Mouse (Mus musculus) forebrain, postnatal 0 days (tissue): ENCODE measurements around the gene Rab44. TPM values are rescaled to one million over a fixed set of nuclear protein-coding genes. Genes with fewer than 3 reads are reported as not detected.

Source experiments
- ATAC-seq: fragments of 200-750 bp; cut with Nextera tagmentation; 2 replicates; pipeline ENCODE4 v1.8.0; 2017; ENCODE audit warnings: mild to moderate bottlenecking, moderate library complexity
- DNase-seq: peaks from one replicate; pipeline ENCODE4 v3.0.0-alpha.2; 2015
- H3K27ac ChIP-seq: fragments of 300-500 bp; sonication (generic); 2 replicates; pipeline ENCODE4 v1.5.1; 2014; ENCODE audit warnings: low read depth, mild to moderate bottlenecking, antibody characterized with exemption, low read length, moderate library complexity, mixed read lengths
- H3K27me3 ChIP-seq: fragments of 300-500 bp; sonication (generic); 2 replicates; pipeline ENCODE4 v1.6.1; 2014; ENCODE audit warnings: mild to moderate bottlenecking, low read length, mixed read lengths; ENCODE audit not compliant: insufficient read depth
- H3K36me3 ChIP-seq: fragments of 300-500 bp; sonication (generic); 2 replicates; pipeline ENCODE4 v1.6.1; 2014; ENCODE audit warnings: mild to moderate bottlenecking, moderate library complexity; ENCODE audit not compliant: insufficient read depth
- H3K4me1 ChIP-seq: fragments of 300-500 bp; sonication (generic); 2 replicates; pipeline ENCODE4 v1.6.1; 2014; ENCODE audit warnings: antibody characterized with exemption; ENCODE audit not compliant: insufficient read depth
- H3K4me2 ChIP-seq: fragments of 300-500 bp; sonication (generic); 2 replicates; pipeline ENCODE4 v1.6.1; 2014; ENCODE audit warnings: low read depth, mild to moderate bottlenecking, moderate library complexity
- H3K4me3 ChIP-seq: fragments of 300-500 bp; sonication (generic); 2 replicates; pipeline ENCODE4 v1.5.1; 2014; ENCODE audit warnings: low read depth, low read length, mixed read lengths
- H3K9ac ChIP-seq: fragments of 300-500 bp; sonication (generic); 2 replicates; pipeline ENCODE4 v1.6.1; 2014; ENCODE audit warnings: mild to moderate bottlenecking
- H3K9me3 ChIP-seq: fragments of 300-500 bp; sonication (generic); 2 replicates; pipeline ENCODE4 v1.6.1; 2016; ENCODE audit warnings: low read length
- CTCF ChIP-seq: sonication (generic); IDR thresholded peaks from 2 replicates; pipeline ENCODE4 v1.5.1; 2016; ENCODE audit warnings: antibody characterized with exemption, control low read depth, low read depth
- WGBS: fragments of 180-500 bp; shearing (Covaris S2); extraction: QIAGEN DNeasy Blood & Tissue Kit; methylation state at CpG from one replicate; pipeline ENCODE4 v1.1.7; 2014; 5-methylcytosine and 5-hydroxymethylcytosine counted together
- polyA plus RNA-seq: library from polyadenylated mRNA; unstranded; fragments of >200 nt; fragmentation: Nextera tagmentation; extraction: Ambion mirVana; gene quantifications from 2 replicates; pipeline ENCODE4 v1.2.1, GENCODE M21; 2015
- total RNA-seq: library from RNA; depleted of rRNA; stranded (reverse); fragments of >200 nt; gene quantifications from 2 replicates; pipeline ENCODE4 v1.2.3, GENCODE M21; 2014

The Rab44 gene
- total and polyA plus RNA-seq, 2 experiments from 2014 or later: not detected

DNA sequence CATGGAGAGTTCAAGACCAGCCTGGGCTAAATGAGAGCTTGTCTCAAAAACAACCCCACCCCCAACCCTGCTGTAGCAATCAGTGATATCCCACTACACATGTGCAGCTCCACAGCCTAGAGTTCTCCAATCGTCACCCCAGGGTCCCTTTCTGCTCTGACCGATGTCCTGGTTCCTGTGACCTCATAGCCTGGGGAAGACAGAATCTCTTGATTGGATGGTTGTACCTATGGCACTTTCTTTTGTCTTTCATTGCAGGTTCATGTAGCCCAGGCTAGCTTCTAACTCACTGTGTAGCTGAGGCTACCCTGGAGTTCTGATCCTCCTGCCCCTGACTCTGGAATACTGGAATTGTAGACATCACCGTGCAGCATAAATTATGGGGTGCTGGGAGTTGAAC lies 12.6 kb downstream of the Rab44 start:
- no peaks in the 10 kb centered on the region for H3K9me3 ChIP-seq
- no peak overlapping the region for H3K4me3 ChIP-seq
- no peaks in the 10 kb centered on the region for H3K36me3 ChIP-seq
- no peak overlapping the region for H3K27ac ChIP-seq
- 95% methylated on average over 3 of the region's 3 CpGs for WGBS
- H3K4me1 ChIP-seq: no peaks in the 10 kb centered on the region
- TF ChIP-seq CTCF: no peak
- DNase-seq (no peak), ATAC-seq (no peak)
- no peak overlapping the region for H3K4me2 ChIP-seq
- no peak overlapping the region for H3K9ac ChIP-seq
- H3K27me3 ChIP-seq: no peaks in the 10 kb centered on the region

DNA sequence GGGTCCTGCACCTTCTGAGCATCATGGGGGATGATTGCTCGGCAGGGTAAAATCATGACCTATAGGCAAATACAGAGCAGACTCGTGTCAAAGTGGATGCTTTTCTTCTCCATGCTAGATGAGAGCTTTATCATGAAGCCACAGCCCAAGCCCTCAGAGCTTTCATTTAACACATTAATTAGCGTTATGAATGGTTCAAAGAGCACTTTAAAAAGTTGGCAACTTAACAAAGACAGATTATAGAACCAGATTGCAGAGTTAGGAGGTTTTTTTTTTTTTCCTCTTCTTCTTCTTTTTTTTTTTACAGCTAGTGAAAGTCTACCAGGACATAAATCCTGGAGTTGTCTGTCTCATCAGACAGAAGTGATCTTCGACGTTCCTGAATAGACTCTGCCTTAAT lies 15.4 kb downstream of the Rab44 start:
- H3K4me1 ChIP-seq: no peaks in the 10 kb centered on the region
- ATAC-seq: no peak
- no peak overlapping the region for H3K9ac ChIP-seq
- no peak for TF ChIP-seq CTCF
- H3K4me2 ChIP-seq: no peak overlapping the region
- H3K4me3 ChIP-seq: no peak overlapping the region
- DNase-seq: no peak
- no peaks in the 10 kb centered on the region for H3K27me3 ChIP-seq
- no peaks in the 10 kb centered on the region for H3K36me3 ChIP-seq
- 17% methylated on average over 5 of the region's 5 CpGs for WGBS
- H3K27ac ChIP-seq: no peak overlapping the region
- no peaks in the 10 kb centered on the region for H3K9me3 ChIP-seq

DNA sequence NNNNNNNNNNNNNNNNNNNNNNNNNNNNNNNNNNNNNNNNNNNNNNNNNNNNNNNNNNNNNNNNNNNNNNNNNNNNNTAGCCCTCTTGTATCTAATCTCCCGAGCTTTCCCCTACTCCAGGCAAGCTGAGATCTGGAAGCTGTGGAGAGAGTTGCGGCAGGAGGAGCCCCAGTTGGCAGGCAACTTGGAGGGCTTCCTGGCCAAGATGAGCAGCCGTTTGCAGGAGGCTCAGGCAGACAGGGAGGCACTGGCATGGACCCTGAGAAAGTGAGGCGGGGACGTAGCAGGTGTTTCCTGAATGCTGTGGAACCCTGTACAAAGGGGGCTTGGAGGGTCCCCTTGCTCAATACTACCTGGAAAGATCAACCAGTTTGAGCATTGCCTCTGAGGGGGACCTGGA lies 21.1 kb downstream of the Rab44 start:
- no peak overlapping the region for H3K9ac ChIP-seq
- TF ChIP-seq CTCF: no peak
- H3K4me2 ChIP-seq: no peak overlapping the region
- H3K27ac ChIP-seq: no peak overlapping the region
- no peak overlapping the region for H3K4me3 ChIP-seq
- no peaks in the 10 kb centered on the region for H3K36me3 ChIP-seq
- ATAC-seq: no peak
- H3K9me3 ChIP-seq: no peaks in the 10 kb centered on the region
- no peaks in the 10 kb centered on the region for H3K27me3 ChIP-seq
- H3K4me1 ChIP-seq: no peaks in the 10 kb centered on the region
- peak; percentile 49 for DNase-seq
- WGBS: 59% methylated on average over 5 of the region's 5 CpGs

DNA sequence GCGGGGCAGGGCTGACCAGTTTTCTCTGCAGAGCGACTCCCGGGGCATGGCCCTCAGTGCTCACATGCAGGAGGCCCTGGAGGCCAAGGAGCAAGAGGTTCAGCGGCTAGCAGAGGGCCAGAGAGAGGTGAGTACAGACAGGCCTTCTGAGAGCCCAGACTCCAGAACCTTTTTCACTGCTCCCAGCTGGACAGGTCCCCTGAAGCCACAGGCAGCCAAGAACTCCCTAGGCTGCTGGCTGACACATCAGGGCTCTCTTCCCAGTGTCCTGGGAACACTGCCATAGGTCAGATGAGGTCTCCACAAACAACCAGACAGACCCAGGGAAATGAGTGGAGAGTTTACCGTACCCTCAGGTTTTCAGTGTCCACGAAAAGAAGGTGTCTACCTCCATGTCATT lies 22.3 kb downstream of the Rab44 start:
- Histone ChIP-seq H3K9ac (no peak overlapping the region), H3K9me3 (no peaks in the 10 kb centered on the region), H3K27ac (no peak overlapping the region), H3K4me2 (no peak overlapping the region), H3K27me3 (no peaks in the 10 kb centered on the region), H3K36me3 (no peaks in the 10 kb centered on the region), H3K4me3 (no peak overlapping the region), H3K4me1 (no peaks in the 10 kb centered on the region)
- DNase-seq (no peak), ATAC-seq (no peak)
- WGBS: 66% methylated on average over 6 of the region's 6 CpGs
- TF ChIP-seq CTCF: no peak

DNA sequence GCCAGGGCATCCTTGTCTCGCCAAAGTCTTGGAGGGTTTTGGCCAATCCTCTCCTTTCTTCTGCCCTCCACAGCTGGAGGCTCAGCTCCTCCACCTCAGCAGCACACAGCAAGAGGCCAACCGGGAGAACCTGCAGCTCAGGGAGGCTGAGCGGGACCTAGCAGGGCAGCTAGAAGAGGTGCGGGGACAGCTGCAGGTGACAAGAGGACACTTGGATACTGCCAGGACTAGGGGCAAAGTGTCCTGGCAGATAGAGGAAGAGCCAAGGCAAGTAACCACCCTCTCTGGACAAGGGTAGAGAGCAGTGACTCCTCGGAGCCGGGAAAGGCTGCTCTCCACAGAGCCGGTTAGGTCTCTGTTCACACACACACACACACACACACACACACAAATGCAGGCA lies 24.0 kb downstream of the Rab44 start:
- no peaks in the 10 kb centered on the region for H3K36me3 ChIP-seq
- H3K27ac ChIP-seq: no peak overlapping the region
- WGBS: 70% methylated on average over 7 of the region's 7 CpGs
- H3K9me3 ChIP-seq: no peaks in the 10 kb centered on the region
- H3K27me3 ChIP-seq: no peaks in the 10 kb centered on the region
- no peak overlapping the region for H3K4me2 ChIP-seq
- H3K9ac ChIP-seq: no peak overlapping the region
- no peak for TF ChIP-seq CTCF
- no peaks in the 10 kb centered on the region for H3K4me1 ChIP-seq
- no peak for ATAC-seq
- DNase-seq: no peak
- no peak overlapping the region for H3K4me3 ChIP-seq

DNA sequence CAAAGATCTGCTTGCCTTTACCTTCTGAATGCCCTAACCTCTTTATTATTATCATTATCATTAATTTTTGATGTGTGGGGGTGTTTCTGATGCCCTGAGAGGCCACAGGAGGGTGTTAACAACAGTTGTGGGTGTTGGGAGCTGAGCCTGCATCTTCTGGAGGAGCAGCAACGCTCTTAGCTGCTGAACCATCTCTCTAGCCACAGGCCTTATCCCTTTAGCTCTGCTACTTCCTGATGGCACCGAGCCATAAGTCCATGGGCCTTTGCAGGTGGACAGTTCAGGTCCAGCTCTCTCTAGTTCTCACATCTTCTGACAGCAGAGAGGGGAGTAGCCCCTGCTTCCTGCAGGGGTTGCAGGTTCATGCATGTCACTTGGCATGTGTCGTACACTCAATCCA lies 27.6 kb downstream of the Rab44 start:
- DNase-seq: no peak
- Histone ChIP-seq H3K4me1 (no peaks in the 10 kb centered on the region), H3K4me2 (no peak overlapping the region), H3K9ac (no peak overlapping the region), H3K36me3 (no peaks in the 10 kb centered on the region), H3K4me3 (no peak overlapping the region), H3K27ac (no peak overlapping the region), H3K27me3 (no peaks in the 10 kb centered on the region), H3K9me3 (no peaks in the 10 kb centered on the region)
- no peak for TF ChIP-seq CTCF
- no peak for ATAC-seq
- 91% methylated on average over 3 of the region's 3 CpGs for WGBS

DNA sequence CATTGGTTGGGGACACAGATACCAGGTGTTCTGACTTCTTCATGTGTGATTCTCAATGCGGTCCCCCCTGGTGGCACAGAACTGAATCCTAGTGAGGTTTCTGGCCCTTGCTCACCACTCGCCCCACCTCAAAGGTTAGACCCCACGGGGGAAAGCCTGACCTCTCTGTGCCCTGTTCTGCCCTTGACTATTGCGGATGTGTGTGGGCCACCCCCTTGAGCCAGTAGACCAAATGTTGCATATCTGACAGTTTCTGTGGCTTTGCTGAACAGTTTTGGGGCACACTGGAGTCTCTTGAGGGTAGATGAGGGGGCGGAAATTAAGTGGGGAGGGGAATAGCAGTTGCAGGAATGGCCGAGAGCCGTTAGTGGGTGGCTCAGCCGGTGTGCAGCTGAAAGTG lies 29.3 kb downstream of the Rab44 start:
- ATAC-seq: no peak
- no peak for TF ChIP-seq CTCF

DNA sequence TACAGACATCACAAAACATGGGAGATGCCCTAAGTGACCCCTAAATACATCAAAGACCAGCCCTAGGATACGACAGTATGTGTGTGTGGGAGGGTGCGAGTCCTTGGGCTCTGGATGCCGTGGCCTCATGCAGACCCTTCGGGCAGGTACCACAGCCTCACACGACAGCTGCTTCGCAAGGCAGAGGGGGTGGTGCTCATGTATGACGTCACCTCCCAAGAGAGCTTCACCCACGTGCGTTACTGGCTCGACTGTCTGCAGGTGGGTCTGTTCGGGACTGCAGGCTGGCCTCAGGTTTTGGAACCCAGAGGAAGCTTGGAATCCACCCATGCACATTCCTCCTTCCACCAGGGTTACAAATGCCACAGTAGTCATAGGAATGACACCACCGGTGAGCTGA lies 31.2 kb downstream of the Rab44 start:
- TF ChIP-seq CTCF: no peak

More for the DNA sequence above, 29.3 kb downstream of the Rab44 start:
- Histone ChIP-seq H3K4me3 (no peak overlapping the region), H3K36me3 (no peaks in the 10 kb centered on the region), H3K9ac (no peak overlapping the region), H3K27ac (no peak overlapping the region), H3K27me3 (no peaks in the 10 kb centered on the region), H3K4me2 (no peak overlapping the region), H3K4me1 (no peaks in the 10 kb centered on the region), H3K9me3 (no peaks in the 10 kb centered on the region)
- WGBS: 84% methylated on average over 8 of the region's 8 CpGs
- DNase-seq: no peak

More for the DNA sequence above, 31.2 kb downstream of the Rab44 start:
- Histone ChIP-seq H3K9me3 (no peaks in the 10 kb centered on the region), H3K27ac (no peak overlapping the region), H3K4me3 (no peak overlapping the region), H3K9ac (no peak overlapping the region), H3K4me1 (no peaks in the 10 kb centered on the region), H3K27me3 (no peaks in the 10 kb centered on the region), H3K4me2 (no peak overlapping the region), H3K36me3 (no peaks in the 10 kb centered on the region)
- ATAC-seq (no peak), DNase-seq (no peak)
- WGBS: 92% methylated on average over 12 of the region's 12 CpGs
